Mouse (Mus musculus): ENCODE data around the gene Fam180a. TPM values are rescaled to one million over a fixed set of nuclear protein-coding genes. Genes with fewer than 3 reads are reported as not detected.

Fam180a gene
- polyA plus RNA-seq, 1 experiment from 2014 or later = 4.4 TPM

GRCm38 (mm10) chr6:35307136-35307535 lies 18.8 kb downstream of the Fam180a start:
- ATAC-seq (no peak), DNase-seq (ENCODE audit: low spot score) (no peak)
- Histone ChIP-seq H3K4me3 (ENCODE audit: low read depth, low read length) (no peak overlapping the region), H3K9me3 (ENCODE audit: low read length) (no peaks in the 10 kb centered on the region), H3K36me3 (ENCODE audit: insufficient read depth, low read length) (no peaks in the 10 kb centered on the region), H3K27ac (ENCODE audit: low read length) (no peak overlapping the region), H3K27me3 (replicated peaks; ENCODE audit: insufficient read depth, low read length) (no peaks in the 10 kb centered on the region), H3K4me2 (replicated peaks; ENCODE audit: low read depth, low read length) (no peak overlapping the region), H3K9ac (replicated peaks; ENCODE audit: low read depth) (no peak overlapping the region), H3K4me1 (ENCODE audit: insufficient read depth, low read depth, low read length) (no peaks in the 10 kb centered on the region)
- WGBS = 65% methylated on average over 13 of the region's 13 CpGs
- no peak for TF ChIP-seq EP300 (IDR thresholded peaks at IDR 0.05)

GRCm38 (mm10) chr6:35303355-35303900 lies 22.5 kb downstream of the Fam180a start:
- DNase-seq (ENCODE audit: low spot score) (no peak), ATAC-seq (no peak)
- TF ChIP-seq EP300 (IDR thresholded peaks at IDR 0.05) = no peak
- no peak for TF ChIP-seq CTCF (IDR thresholded peaks at IDR 0.05)
- Histone ChIP-seq H3K9me3 (ENCODE audit: low read length) (no peaks in the 10 kb centered on the region), H3K4me2 (replicated peaks; ENCODE audit: low read depth, low read length) (no peak overlapping the region), H3K4me1 (ENCODE audit: insufficient read depth, low read depth, low read length) (no peaks in the 10 kb centered on the region), H3K4me3 (ENCODE audit: low read depth, low read length) (no peak overlapping the region), H3K27me3 (replicated peaks; ENCODE audit: insufficient read depth, low read length) (no peaks in the 10 kb centered on the region), H3K9ac (replicated peaks; ENCODE audit: low read depth) (no peak overlapping the region), H3K27ac (ENCODE audit: low read length) (no peak overlapping the region), H3K36me3 (ENCODE audit: insufficient read depth, low read length) (no peaks in the 10 kb centered on the region)
- 39% methylated on average over 11 of the region's 11 CpGs for WGBS

GRCm38 (mm10) chr6:35302581-35302980 lies 23.4 kb downstream of the Fam180a start:
- H3K27ac ChIP-seq (ENCODE audit: low read length) = no peak overlapping the region
- H3K4me3 ChIP-seq (ENCODE audit: low read depth, low read length) = no peak overlapping the region
- H3K9ac ChIP-seq (replicated peaks; ENCODE audit: low read depth) = no peak overlapping the region
- no peak for TF ChIP-seq EP300 (IDR thresholded peaks at IDR 0.05)
- no peak for TF ChIP-seq CTCF (IDR thresholded peaks at IDR 0.05)
- no peak for DNase-seq (ENCODE audit: low spot score)
- H3K4me1 ChIP-seq (ENCODE audit: insufficient read depth, low read depth, low read length) = no peaks in the 10 kb centered on the region
- ATAC-seq = no peak
- H3K4me2 ChIP-seq (replicated peaks; ENCODE audit: low read depth, low read length) = no peak overlapping the region
- no peaks in the 10 kb centered on the region for H3K36me3 ChIP-seq (ENCODE audit: insufficient read depth, low read length)
- H3K9me3 ChIP-seq (ENCODE audit: low read length) = no peaks in the 10 kb centered on the region
- 92% methylated on average over 7 of the region's 7 CpGs for WGBS
- H3K27me3 ChIP-seq (replicated peaks; ENCODE audit: insufficient read depth, low read length) = no peaks in the 10 kb centered on the region

GRCm38 (mm10) chr6:35298323-35298722 lies 27.6 kb downstream of the Fam180a start:
- Histone ChIP-seq H3K4me2 (replicated peaks; ENCODE audit: low read depth, low read length) (no peak overlapping the region), H3K36me3 (ENCODE audit: insufficient read depth, low read length) (no peaks in the 10 kb centered on the region), H3K4me1 (ENCODE audit: insufficient read depth, low read depth, low read length) (no peaks in the 10 kb centered on the region; the same call in 1 of the 2 replicates), H3K27ac (ENCODE audit: low read length) (no peak overlapping the region), H3K27me3 (replicated peaks; ENCODE audit: insufficient read depth, low read length) (no peaks in the 10 kb centered on the region), H3K9ac (replicated peaks; ENCODE audit: low read depth) (no peak overlapping the region), H3K4me3 (ENCODE audit: low read depth, low read length) (no peak overlapping the region), H3K9me3 (ENCODE audit: low read length) (no peaks in the 10 kb centered on the region)
- ATAC-seq (no peak), DNase-seq (ENCODE audit: low spot score) (no peak)
- 71% methylated on average over 6 of the region's 6 CpGs for WGBS
- TF ChIP-seq CTCF (IDR thresholded peaks at IDR 0.05) (no peak), EP300 (IDR thresholded peaks at IDR 0.05) (no peak)

GRCm38 (mm10) chr6:35297516-35298227 lies 28.3 kb downstream of the Fam180a start:
- H3K4me1 ChIP-seq (ENCODE audit: insufficient read depth, low read depth, low read length) = no peaks in the 10 kb centered on the region; the same call in 1 of the 2 replicates
- H3K27me3 ChIP-seq (replicated peaks; ENCODE audit: insufficient read depth, low read length) = no peaks in the 10 kb centered on the region
- ATAC-seq (no peak), DNase-seq (ENCODE audit: low spot score) (no peak)
- no peaks in the 10 kb centered on the region for H3K9me3 ChIP-seq (ENCODE audit: low read length)
- H3K27ac ChIP-seq (ENCODE audit: low read length) = no peak overlapping the region
- no peak for TF ChIP-seq CTCF (IDR thresholded peaks at IDR 0.05)
- WGBS = 87% methylated on average over 7 of the region's 7 CpGs
- H3K4me2 ChIP-seq (replicated peaks; ENCODE audit: low read depth, low read length) = no peak overlapping the region
- no peak overlapping the region for H3K4me3 ChIP-seq (ENCODE audit: low read depth, low read length)
- H3K36me3 ChIP-seq (ENCODE audit: insufficient read depth, low read length) = no peaks in the 10 kb centered on the region
- H3K9ac ChIP-seq (replicated peaks; ENCODE audit: low read depth) = no peak overlapping the region

- no peaks in the 10 kb centered on the region; the same call in 1 of the 2 replicates for H3K4me1 ChIP-seq (ENCODE audit: insufficient read depth, low read depth, low read length)
- no peaks in the 10 kb centered on the region for H3K36me3 ChIP-seq (ENCODE audit: insufficient read depth, low read length)
- H3K9ac ChIP-seq (replicated peaks; ENCODE audit: low read depth) = no peak overlapping the region
- TF ChIP-seq CTCF (IDR thresholded peaks at IDR 0.05) (no peak), EP300 (IDR thresholded peaks at IDR 0.05) (no peak)
- no peak overlapping the region for H3K27ac ChIP-seq (ENCODE audit: low read length)
- no peaks in the 10 kb centered on the region for H3K9me3 ChIP-seq (ENCODE audit: low read length)
- no peak overlapping the region for H3K4me2 ChIP-seq (replicated peaks; ENCODE audit: low read depth, low read length)
- DNase-seq (ENCODE audit: low spot score) = peak; percentile 36
- WGBS = 45% methylated on average over 2 of the region's 2 CpGs
- ATAC-seq = 0 out of 2 replicates have a peak, but pooled peaks have one; percentile 23
- no peaks in the 10 kb centered on the region for H3K27me3 ChIP-seq (replicated peaks; ENCODE audit: insufficient read depth, low read length)
- H3K4me3 ChIP-seq (ENCODE audit: low read depth, low read length) = no peak overlapping the region
Measured at GRCm38 (mm10) chr6:35297001-35297400, 28.9 kb downstream of the Fam180a start.
